Mouse (Mus musculus) stomach, embryonic 15.5 days (tissue): Measurements from ENCODE around the gene 2210017I01Rik. TPM values are rescaled to one million over a fixed set of nuclear protein-coding genes. Genes with fewer than 3 reads are reported as not detected.

ENCODE experiments used
- polyA plus RNA-seq: library from polyadenylated mRNA; unstranded; fragments of >200 nt; fragmentation: Nextera tagmentation; extraction: Ambion mirVana; gene quantifications from 2 replicates; pipeline ENCODE4 v1.2.1, GENCODE M21; 2015

2210017I01Rik gene
- polyA plus RNA-seq, 1 experiment from 2014 or later: not detected

Other genes with a start within 250 kb of the 2210017I01Rik start
- gene Sprr2f, start 242.3 kb downstream of the 2210017I01Rik start, polyA plus RNA-seq: not detected in 2 replicates
- gene Sprr2h, start 221.8 kb downstream of the 2210017I01Rik start, polyA plus RNA-seq: 0.21 TPM in 1 of 2 replicates, not detected in the other
- gene Sprr2i, start 199.5 kb downstream of the 2210017I01Rik start, polyA plus RNA-seq: 0.60 TPM in 1 of 2 replicates, not detected in the other
- gene Sprr2j-ps, start 189.4 kb downstream of the 2210017I01Rik start, polyA plus RNA-seq: 1.2 TPM in 1 of 2 replicates, not detected in the other
- 7.3 and 25.4 TPM in 2 replicates for gene Gm9774, start 178.1 kb downstream of the 2210017I01Rik start, polyA plus RNA-seq
- gene Sprr2k, start 174.9 kb downstream of the 2210017I01Rik start, polyA plus RNA-seq: 0.73 TPM in 1 of 2 replicates, not detected in the other
- gene Sprr1b, start 168.7 kb downstream of the 2210017I01Rik start, polyA plus RNA-seq: 1.6 TPM in 1 of 2 replicates, not detected in the other
- gene Sprr3, start 148.8 kb downstream of the 2210017I01Rik start, polyA plus RNA-seq: 30.3 and 125 TPM in 2 replicates
- gene Sprr1a, start 121.6 kb downstream of the 2210017I01Rik start, polyA plus RNA-seq: 69.5 and 186 TPM in 2 replicates
- not detected in 2 replicates for gene Sprr4, start 107.0 kb downstream of the 2210017I01Rik start, polyA plus RNA-seq
- gene 2310046K23Rik, start 73.0 kb downstream of the 2210017I01Rik start, polyA plus RNA-seq: not detected in 2 replicates
- 0.41 and 1.2 TPM in 2 replicates for gene Ivl, start 33.8 kb downstream of the 2210017I01Rik start, polyA plus RNA-seq
- 0.67 TPM in 1 of 2 replicates, not detected in the other for gene Smcp, start 18.5 kb downstream of the 2210017I01Rik start, polyA plus RNA-seq
- gene Lce6a, start 14.2 kb upstream of the 2210017I01Rik start, polyA plus RNA-seq: not detected in 2 replicates
- gene Lce1a1, start 40.8 kb upstream of the 2210017I01Rik start, polyA plus RNA-seq: not detected in 2 replicates
- gene Lce1b, start 49.4 kb upstream of the 2210017I01Rik start, polyA plus RNA-seq: not detected in 2 replicates
- gene Lce1a2, start 62.8 kb upstream of the 2210017I01Rik start, polyA plus RNA-seq: not detected in 2 replicates
- gene Lce1c, start 71.8 kb upstream of the 2210017I01Rik start, polyA plus RNA-seq: not detected in 2 replicates
- gene Lce1d, start 79.7 kb upstream of the 2210017I01Rik start, polyA plus RNA-seq: not detected in 2 replicates
- gene Lce1e, start 101.6 kb upstream of the 2210017I01Rik start, polyA plus RNA-seq: not detected in 2 replicates
- not detected in 2 replicates for gene Lce1f, start 112.9 kb upstream of the 2210017I01Rik start, polyA plus RNA-seq
- not detected in 2 replicates for gene Gm38119, start 131.6 kb upstream of the 2210017I01Rik start, polyA plus RNA-seq
- gene Lce1g, start 144.8 kb upstream of the 2210017I01Rik start, polyA plus RNA-seq: not detected in 2 replicates
- gene Lce1h, start 157.6 kb upstream of the 2210017I01Rik start, polyA plus RNA-seq: not detected in 2 replicates
- not detected in 2 replicates for gene Lce1i, start 171.4 kb upstream of the 2210017I01Rik start, polyA plus RNA-seq
- gene Lce1j, start 183.0 kb upstream of the 2210017I01Rik start, polyA plus RNA-seq: not detected in 2 replicates
- gene Lce1k, start 200.4 kb upstream of the 2210017I01Rik start, polyA plus RNA-seq: not detected in 2 replicates
- gene Kprp, start 219.8 kb upstream of the 2210017I01Rik start, polyA plus RNA-seq: 0.05 TPM in 1 of 2 replicates, not detected in the other
- gene Lce1l, start 243.8 kb upstream of the 2210017I01Rik start, polyA plus RNA-seq: not detected in 2 replicates